Mouse (Mus musculus): Measurements from ENCODE around the gene Spaca4.

- TF ChIP-seq POLR2A (IDR thresholded peaks at IDR 0.05; ENCODE audit: extremely low read depth, insufficient read depth, low read length) (no peak), CTCF (IDR thresholded peaks at IDR 0.05; ENCODE audit: extremely low read depth, insufficient read depth, low read length) (no peak)
Measured at GRCm38 (mm10) chr7:45748110-45748509, 22.5 kb upstream of the Spaca4 start.

Measured in cortical plate, adult 2 months (tissue).